Mouse (Mus musculus): ENCODE data around the gene Josd1.
A peak's percentile ranks its signal among the peaks of the same experiment; 100 is the strongest.
"Not testable (repeated sequence)": the region's sequence is repeated elsewhere in the genome, so short reads cannot be mapped to it uniquely, and the experiment has no call there.

Gene Josd1

DNA sequence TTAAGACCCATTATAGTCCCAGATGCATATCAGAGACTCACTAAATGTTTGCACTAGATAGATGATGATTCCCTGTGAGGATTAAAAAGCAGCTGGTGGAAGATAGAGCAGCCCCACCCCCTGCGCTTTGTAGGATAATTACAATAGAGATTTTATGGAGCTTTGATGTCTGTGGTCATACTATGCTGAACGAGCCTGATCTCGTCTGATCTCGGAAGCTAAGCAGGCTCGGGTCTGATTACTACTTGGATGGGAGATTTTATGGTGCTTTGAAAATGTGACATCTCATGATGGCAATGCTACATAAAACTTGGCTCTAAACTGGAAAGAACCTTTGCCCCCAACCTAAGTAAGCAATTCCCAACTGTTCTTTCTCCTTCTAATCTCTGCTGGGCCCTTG lies 4.6 kb upstream of the Josd1 start:
- no peak for DNase-seq (ENCODE audit: extremely low spot score)

DNA sequence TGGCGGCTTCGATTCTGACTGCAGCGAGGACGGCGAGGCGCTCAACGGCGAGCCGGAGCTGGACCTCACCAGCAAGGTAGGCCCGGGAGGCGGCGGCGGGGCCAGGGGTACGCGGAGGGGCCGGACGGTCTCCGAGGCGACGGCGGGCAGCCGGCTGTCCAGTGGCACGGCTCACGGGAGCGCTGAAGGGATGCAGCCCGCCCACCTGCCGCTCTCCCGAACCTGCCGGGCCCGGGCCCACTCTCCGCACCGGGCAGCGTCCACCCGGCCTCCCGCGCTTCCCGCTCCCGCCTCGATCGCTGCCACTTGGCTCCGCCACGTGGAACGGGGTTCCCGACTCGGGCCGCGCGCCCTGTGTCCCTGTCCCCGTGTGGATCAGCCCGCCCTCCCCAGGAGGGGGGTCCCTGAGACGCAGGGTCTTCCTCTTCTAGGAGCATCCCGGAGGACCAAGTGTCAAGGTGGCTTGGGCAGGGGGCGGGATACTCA lies 3.3 kb upstream of the Josd1 start:
- no peak for DNase-seq (ENCODE audit: extremely low spot score)

DNA sequence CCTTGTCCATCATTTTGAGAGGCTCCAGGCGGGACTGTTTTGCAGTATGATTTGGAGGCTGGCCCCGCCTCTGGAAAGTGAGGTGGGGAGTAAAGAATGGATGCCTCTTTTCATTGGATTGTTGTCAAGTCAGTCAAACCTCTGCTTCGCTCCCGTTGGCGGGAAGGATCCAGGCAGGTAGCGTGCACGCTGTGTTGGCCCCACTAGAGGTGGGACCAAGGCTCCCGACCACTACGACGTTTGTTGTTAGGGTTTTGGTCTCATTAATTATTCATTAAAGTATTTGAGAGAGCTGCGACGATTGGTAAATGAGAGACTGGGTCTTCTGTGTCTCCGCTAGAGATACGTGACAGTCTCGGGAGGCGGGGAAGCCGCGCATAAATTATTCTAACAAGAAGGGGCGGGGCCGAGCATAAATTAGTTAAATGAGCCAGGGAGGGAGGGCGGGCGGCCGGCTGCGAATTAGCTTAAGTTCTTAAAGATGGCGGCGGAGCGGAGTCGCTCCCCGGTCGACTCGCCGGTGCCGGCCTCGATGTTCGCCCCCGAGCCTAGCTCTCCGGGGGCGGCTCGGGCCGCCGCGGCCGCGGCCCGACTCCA lies 2.8 kb upstream of the Josd1 start, which contains the start of gene Gtpbp1:
Gtpbp1 (plus strand) TSS at position 420 of the 597 bp plus-strand sequence.
- peak; percentile 96 for DNase-seq (ENCODE audit: extremely low spot score)

DNA sequence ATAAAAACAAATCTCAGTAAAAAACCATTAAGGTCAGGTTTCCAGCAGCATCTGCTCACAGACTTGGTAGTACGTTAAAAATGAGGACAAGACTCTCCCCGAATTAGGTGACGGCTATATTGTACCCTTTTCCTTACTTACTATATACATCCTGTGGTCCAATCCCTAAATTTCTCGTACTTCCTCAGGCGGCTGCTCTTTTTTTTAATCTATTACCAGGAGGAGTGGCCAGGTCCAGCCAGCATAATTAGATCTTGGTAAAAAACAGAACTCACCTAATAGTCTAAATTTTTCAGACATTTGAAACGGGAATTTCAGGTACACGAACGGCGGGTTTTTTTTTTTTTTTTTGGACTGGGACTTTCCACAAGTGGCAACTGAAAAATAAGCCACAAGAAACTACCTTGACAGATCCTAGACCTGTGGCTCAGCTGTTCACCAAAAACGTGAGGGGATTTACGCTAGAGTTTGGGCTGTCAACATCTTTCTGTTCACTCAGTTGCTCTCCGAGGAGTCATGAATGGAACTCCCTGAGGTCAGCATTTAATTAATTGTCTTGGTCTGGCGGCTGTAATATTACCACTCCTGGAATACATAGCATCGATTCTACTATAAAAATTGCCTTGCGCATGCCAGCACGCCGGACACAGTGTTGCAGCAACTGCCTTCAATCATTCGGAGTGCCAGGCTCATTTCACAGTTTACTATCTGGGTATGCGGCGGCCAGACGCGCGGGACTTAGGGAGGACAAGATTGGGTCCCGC lies 2.1 kb upstream of the Josd1 start:
- no peak for DNase-seq (ENCODE audit: extremely low spot score)

DNA sequence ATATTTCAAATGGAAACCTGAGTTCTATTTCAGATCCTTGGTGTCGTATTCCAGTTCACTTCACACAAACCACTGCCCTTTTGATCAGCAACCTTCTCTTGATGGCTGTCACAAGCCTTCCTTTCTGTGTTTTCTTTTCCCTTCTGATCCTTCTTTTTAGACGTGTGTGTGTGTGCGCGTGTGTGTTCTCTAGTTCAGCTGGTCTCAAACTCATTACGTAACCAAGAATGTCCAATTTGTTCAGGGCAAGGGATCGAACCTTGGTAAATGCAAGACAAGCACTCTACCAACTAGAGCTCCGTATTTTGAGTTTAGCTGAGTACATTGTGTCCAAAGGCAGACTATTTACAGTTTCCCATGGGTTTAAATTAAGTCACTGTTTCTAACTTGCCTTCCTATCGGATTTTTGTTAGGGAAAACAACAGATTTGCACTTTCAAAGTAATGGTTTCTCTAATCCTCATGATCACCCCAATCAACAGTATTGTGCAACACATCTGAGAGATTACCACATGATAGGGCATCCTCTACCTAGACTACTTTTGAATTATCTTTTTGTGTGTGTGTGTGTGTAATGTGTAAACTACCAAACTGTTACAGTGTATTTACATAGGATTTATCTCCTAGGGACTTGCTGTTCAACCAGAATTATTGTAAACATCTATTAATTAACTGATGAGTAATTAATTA lies 693 bp upstream of the Josd1 start:
- DNase-seq (ENCODE audit: extremely low spot score), result no peak

DNA sequence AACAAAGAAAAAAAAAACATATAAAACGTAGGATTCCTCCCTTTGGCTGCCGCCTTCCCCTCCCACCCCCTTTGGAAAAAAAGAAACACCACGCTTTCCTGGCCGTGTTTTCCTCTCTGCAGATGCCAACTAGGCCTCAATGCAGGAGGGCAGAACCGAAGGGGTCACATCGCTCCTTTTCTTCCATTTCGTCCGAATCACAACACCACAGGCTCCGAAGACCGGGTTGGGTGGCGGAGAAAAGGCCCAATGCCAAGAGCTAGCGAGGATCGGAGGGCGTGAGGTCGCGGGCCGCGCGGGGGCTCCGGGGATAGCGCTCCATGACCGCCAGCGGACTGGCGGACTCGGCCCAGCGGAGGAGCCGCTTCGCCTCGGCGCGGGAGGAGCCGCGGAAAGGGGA lies 544 bp downstream of the Josd1 start:
- no peak for DNase-seq (ENCODE audit: extremely low spot score)

DNA sequence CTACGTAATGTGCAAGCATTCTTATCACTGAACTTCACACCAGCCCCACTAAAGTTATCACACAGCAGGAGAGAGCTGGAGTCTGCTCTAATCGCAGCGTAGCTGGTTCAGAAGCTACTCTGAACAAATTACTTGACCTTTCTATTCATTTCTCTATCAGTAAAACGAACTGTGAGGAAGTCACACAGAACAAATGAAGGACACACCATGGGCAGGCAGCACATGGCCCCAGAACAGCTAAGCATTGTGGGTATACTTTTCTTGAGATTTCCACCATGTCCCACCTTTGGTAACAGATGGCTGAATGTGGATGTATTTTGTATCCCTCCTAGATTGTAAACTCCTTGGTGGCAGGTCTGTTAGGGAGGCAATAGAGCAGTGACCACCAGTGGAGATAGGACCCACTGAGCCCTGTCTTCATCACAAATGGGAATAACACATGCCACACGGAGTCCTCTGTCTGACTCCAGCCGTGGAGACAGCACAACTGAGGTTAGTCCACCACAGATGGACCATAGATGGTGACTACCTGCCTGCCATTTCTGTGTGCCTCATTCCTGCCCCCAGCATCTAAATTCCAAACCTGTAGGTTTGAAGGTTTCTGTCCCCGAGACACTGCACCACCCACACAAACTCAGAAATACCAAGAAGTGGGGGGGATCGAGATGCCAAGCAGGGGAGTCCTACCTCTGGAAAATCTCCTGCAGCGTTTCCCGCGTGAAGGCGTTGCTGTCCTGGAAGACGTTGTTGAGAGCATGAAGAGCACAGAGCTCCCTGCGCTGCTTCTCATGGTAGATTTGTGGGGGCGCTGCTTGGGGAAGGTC lies 1.5 kb downstream of the Josd1 start:
- no peak for DNase-seq (ENCODE audit: extremely low spot score)

DNA sequence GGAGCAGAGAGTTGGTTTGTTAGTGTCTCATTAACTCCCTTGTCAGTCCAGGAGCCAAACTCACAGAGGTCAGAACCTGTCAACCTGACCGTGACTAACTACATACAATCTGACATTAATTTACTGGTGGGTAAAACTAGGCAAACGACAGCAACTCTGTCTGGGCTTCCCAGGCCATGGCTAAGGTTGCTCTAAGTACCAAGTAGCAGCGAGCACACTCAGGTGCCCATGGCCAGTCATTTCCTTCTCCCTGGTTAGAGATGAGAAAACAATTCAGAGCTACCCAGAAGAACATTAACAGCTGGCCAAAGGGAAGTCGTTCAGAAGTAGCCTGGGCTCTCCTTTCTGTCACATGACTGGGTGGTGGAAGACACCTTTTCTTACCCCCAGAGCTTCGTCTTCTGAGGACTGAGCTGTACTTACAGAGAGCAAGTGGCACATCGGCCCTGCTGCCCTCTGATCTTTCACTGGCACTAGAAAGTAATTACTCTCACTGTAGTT lies 2.5 kb downstream of the Josd1 start:
- no peak for DNase-seq (ENCODE audit: extremely low spot score)

DNA sequence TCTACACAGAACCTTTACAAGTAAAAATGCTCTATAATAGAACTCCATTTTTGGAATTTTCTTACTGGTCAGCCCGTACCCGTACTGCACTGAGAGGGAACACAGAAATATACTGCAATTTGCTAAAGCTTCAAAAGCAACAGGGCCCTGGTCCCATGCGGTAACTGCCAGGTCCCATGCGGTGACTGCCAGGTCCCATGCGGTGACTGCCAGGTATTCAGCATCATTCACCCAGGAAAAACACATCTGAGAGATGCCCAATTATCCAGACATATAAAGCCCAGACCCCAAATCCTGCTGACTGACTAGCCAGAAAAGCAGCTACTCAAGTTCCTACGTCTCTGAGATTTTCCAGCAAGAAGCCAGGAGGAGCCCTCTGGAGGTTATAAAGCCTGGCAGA lies 3.1 kb downstream of the Josd1 start:
- no peak for DNase-seq (ENCODE audit: extremely low spot score)

DNA sequence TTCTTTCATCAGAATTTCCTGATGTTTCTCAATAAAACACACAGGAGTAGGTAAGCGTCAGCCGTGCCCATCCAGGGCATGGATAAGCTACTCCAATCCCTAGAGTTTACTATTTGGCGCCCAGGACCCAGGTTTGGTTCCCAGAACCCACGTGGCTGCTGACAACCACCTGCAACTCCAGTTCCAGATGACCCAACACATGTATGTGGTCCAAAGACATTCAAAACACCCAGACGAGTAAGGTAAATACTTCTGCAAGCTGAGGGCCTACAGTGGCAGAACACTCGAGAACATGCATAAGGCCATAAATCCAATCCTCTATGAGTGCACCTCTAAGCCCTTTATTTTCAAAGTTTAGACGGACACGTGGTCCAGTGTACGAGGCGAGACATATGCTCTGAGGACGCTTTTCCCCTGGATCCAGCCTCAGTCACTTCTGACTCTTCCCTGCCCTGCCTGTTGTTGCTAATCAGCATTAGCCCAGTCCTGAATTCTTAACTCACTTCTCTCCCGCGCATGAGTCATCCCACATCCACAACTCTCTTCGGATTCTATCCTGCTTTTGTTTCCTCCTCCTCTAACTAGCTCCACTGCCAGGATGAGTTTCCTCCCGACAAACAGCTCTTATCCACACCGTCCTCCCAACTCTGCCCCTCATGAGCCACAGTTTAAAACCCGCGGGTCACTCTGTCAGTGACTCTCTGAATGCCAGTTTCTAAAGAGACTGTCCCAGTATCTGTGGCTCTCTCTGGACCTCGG lies 3.8 kb downstream of the Josd1 start:
- no peak for DNase-seq (ENCODE audit: extremely low spot score)

DNA sequence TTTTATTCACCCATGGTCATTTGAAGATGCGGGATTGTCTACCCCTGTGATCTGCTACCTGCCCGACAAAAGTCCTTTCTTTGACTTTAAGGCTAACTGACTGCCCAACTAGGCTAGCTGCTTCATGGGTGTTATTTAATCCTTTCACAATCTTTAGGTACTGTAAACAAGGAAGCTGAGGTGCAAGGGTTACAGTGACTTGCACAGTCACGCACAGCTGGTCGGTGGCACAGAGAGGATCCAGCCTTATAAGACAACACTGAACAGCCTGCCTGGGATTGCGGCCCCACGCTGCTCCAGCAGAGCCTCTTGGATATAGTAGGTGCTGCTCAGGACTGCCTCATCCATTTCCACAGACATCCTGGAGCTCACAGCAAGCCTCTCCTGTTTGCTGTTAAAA lies 4.6 kb downstream of the Josd1 start:
- DNase-seq (ENCODE audit: extremely low spot score), result no peak

DNA sequence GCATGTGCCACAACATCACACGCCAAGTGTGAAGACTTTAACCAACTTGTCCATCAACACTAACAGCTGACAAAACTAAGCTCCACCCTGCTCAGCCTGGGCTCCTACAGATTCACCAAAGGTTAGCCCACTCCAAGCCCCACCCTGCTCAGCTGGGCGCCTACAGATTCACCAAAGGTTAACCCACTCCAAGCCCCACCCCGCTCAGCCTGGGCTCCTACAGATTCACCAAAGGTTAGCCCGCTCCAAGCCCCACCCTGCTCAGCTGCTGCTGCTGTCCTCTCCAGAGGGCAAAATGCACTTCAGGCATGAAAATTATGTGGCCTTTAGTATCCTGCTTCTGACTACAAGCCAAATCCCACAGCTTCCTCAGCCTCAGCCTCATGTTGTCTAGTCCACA lies 5.7 kb downstream of the Josd1 start:
- no peak for DNase-seq (ENCODE audit: extremely low spot score)

DNA sequence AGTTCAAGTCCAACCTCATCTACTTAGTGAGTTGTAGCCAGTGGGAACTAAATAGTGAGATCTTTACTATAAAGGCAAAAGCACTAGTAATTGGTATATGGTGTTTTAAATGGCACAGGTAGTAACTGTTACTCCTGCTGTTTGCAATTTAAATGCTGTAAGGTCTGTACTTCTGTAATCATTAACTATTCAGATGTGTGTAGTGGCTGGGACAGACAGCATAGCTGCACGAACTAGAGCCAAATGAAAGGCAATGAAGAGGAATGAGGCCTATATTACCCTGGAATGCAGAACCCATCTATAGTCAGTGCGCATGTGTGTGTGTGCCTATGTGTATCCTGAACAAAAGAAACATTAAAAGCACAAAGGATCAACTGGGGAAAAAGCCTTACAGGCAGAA lies 9.8 kb downstream of the Josd1 start:
- DNase-seq (ENCODE audit: extremely low spot score), result no peak

DNA sequence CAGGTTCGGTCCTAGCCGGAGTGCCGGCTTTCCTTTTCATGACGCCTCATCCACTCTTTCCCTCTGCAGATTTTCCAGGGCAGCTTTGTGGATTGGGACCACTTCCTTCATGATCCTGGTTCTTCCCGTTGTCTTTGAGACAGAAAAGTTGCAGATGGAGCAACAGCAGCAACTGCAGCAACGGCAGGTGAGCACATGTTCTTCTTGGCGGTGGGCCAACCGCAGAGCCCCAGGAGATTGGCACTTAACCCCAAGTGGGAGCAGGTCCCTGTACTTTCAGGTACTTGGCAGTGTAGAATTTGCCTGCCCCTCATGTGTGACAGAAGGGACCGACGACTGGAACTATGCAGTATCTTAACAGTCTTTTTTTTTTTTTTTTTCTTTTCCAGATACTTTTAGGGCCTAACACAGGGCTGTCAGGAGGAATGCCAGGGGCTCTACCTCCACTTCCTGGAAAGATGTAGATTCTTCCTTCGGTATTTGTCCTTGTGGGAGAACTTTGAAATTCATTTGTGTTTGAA lies 15.8 kb downstream of the Josd1 start:
- not testable (repeated sequence) for DNase-seq (ENCODE audit: extremely low spot score)

DNA sequence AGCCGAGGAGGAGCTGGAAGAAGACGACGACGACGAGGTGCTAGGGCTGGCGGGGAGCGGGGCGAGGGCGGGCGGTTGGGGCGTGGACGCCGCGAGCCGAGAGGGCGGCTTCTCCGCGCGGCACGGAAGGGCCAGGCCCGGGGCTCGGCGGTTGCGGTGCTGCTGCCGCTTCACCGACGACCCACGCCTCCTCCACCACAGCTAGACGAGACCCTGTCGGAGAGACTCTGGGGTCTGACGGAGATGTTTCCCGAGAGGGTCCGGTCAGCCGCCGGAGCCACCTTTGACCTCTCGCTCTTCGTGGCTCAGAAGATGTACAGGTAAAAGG lies 16.8 kb downstream of the Josd1 start:
- DNase-seq (ENCODE audit: extremely low spot score), result no peak

DNA sequence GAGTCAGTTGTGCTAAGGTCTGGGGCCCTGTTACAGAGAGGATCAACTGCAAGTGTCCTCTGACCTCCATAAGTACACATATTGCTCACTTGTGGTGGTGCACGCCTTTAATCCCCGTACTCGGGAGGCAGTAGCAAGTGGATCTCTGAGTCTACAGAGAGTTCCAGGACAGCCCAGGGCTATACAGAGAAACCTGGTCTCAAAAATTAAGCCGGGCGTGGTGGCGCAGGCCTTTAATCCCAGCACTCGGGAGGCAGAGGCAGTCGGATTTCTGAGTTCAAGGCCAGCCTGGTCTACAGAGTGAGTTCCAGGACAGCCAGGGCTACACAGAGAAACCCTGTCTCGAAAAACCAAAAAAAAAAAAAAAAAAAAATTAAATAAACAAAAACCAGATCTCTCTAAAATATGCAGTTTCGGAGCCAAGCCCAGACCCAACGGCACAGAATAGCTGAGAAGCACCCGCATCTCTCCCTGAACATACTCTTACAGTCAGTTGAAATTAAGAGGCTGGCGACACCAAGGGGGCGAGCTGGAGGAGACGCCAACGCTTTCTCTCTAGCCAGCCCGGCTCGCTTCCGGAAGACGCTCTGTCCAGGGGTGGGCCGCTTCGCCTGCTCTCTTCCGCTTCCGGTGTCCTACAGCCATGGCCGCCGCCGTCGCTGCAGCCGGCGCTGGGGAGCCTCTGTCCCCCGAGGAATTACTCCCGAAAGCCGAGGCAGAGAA lies 17.3 kb downstream of the Josd1 start, which contains the start of gene Tomm22:
Tomm22 (plus strand) TSS at position 613 of the 723 bp plus-strand sequence.
- peak; percentile 88 for DNase-seq (ENCODE audit: extremely low spot score)

DNA sequence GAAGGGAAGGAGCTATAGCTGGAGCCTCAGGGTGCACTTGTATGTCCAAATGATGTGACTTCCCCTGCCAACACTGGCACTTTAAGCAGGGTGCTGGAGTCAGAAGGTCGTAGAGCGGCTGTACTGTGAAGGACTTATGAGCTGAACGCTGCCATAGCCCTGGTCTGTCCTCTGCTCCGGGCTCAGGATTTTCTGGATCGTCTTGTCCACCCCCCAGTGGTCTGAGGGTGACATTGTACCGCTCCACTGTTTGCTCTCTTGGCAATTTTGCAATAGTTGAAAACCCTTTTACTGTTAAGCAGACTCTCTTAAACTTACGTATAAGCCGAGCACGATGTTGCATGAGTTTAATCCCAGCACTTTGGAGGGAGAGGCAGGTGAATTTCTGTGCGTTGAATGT lies 18.5 kb downstream of the Josd1 start:
- no peak for DNase-seq (ENCODE audit: extremely low spot score)

DNA sequence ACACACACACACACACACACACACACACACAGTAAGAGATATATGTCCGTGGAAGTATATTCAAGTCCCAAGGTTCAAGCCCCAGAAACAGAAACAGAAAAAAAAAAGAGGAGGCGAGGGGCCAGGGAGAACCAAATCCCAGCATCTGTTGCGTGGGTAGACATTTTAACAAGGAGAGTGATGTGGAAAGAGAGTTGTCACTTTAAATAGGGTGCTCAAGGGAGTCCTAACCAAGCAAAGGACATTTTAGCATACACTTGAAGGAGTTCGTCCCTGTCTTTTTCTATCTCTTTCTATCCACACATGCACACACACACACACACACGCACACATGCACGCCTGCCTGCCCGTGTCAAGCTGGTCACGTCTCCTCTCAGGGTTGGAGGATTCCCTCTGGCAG lies 23.1 kb downstream of the Josd1 start:
- no peak for DNase-seq (ENCODE audit: extremely low spot score)

DNA sequence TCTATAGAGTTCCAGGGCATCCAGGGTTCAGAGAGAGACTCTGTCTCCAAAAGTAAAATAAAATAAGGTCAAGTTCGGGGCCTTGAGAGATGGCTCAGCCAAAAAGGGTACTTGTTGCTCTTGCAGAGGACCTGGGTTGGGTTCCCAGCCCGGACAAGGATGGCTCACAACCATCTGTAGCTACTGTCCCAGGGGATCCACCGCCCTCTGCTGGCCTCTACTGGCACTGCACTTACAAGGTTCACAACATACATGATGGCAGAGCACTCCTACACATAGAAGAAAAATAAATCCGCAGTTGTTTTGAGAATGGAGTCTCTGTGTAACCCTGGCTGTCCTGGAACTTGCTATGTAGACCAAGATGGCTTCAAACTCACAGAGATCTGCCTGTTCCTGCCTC lies 25.9 kb downstream of the Josd1 start:
- DNase-seq (ENCODE audit: extremely low spot score), result peak; percentile 22

Measured in embryo, embryonic 9.5 days (tissue).